Mouse (Mus musculus) MEL (cell line): ENCODE data around the gene Fhit. TPM values are rescaled to one million over a fixed set of nuclear protein-coding genes. Genes with fewer than 3 reads are reported as not detected.
"Not testable (repeated sequence)": the region's sequence is repeated elsewhere in the genome, so short reads cannot be mapped to it uniquely, and the experiment has no call there.

Experiments used
- DNase-seq: peaks from one replicate; pipeline ENCODE4 v3.0.0; 2011; ENCODE audit warnings: low read depth, low spot score
- H3K27ac ChIP-seq: 2 replicates; pipeline ENCODE4 v1.5.1; 2012; ENCODE audit warnings: low read depth, mild to moderate bottlenecking, control low read depth, low read length, moderate library complexity; ENCODE audit not compliant: control insufficient read depth
- H3K27me3 ChIP-seq, 2 experiments: fragments of 150-350 bp in 1 of 2; sonication (generic) in 1 of 2; 2 replicates each; pipeline ENCODE4 v1.6.1; 2012; ENCODE audit warnings: low read length in 2 of 2, mild to moderate bottlenecking in 2 of 2, improper control_type of control experiment in 1 of 2, moderate library complexity in 1 of 2; ENCODE audit not compliant: insufficient read depth in 2 of 2, control insufficient read depth in 1 of 2
- H3K36me3 ChIP-seq, 2 experiments: 2 replicates each; pipeline ENCODE4 v1.6.1; 2012 to 2014; ENCODE audit warnings: low read length in 2 of 2, improper control_type of control experiment in 1 of 2, inconsistent platforms in 1 of 2, mild to moderate bottlenecking in 1 of 2; ENCODE audit not compliant: insufficient read depth in 2 of 2, control insufficient read depth in 1 of 2
- H3K4me1 ChIP-seq, 2 experiments: fragments of 150-350 bp in 1 of 2; sonication (generic) in 1 of 2; 2 replicates each; pipeline ENCODE4 v1.6.1; 2012; ENCODE audit warnings: low read length in 2 of 2, improper control_type of control experiment in 1 of 2, mild to moderate bottlenecking in 1 of 2; ENCODE audit not compliant: insufficient read depth in 2 of 2, control insufficient read depth in 1 of 2
- H3K4me3 ChIP-seq, 2 experiments: fragments of 150-350 bp in 1 of 2; sonication (generic) in 1 of 2; 2 replicates each; pipeline ENCODE4 v1.5.1; 2012; ENCODE audit warnings: low read depth in 2 of 2, low read length in 2 of 2, mild to moderate bottlenecking in 2 of 2, moderate library complexity in 2 of 2, control low read depth in 1 of 2, improper control_type of control experiment in 1 of 2; ENCODE audit not compliant: control insufficient read depth in 1 of 2, insufficient read depth in 1 of 2
- H3K79me2 ChIP-seq: 2 replicates; pipeline ENCODE4 v1.6.1; 2012; ENCODE audit warnings: mild to moderate bottlenecking, low read length, moderate library complexity; ENCODE audit not compliant: control insufficient read depth, poor library complexity, insufficient read depth
- H3K9ac ChIP-seq: 2 replicates; pipeline ENCODE4 v1.6.1; 2012; ENCODE audit warnings: low read depth, mild to moderate bottlenecking, control low read depth, low read length, moderate library complexity; ENCODE audit not compliant: control insufficient read depth, poor library complexity, severe bottlenecking
- H3K9me3 ChIP-seq: fragments of 150-350 bp; sonication (generic); replicated peaks from 2 replicates; pipeline ENCODE4 v1.6.1; 2012; ENCODE audit warnings: mild to moderate bottlenecking, low read length, improper control_type of control experiment, moderate library complexity; ENCODE audit not compliant: insufficient read depth
- CHD1 ChIP-seq: IDR thresholded peaks from 2 replicates; pipeline ENCODE4 v1.6.1; 2012; ENCODE audit warnings: low read depth, mild to moderate bottlenecking, inconsistent platforms, low read length, improper control_type of control experiment
- CTCF ChIP-seq, 3 experiments: IDR thresholded peaks in 2 of 3; conservative IDR thresholded peaks in 1 of 3; 2 replicates each; pipeline ENCODE4 v1.5.1; 2011 to 2012; ENCODE audit warnings: low read length in 3 of 3, low read depth in 2 of 3, mild to moderate bottlenecking in 2 of 3, improper control_type of control experiment in 1 of 3, inconsistent platforms in 1 of 3, mixed read lengths in 1 of 3, moderate library complexity in 1 of 3; ENCODE audit not compliant: control insufficient read depth in 1 of 3, insufficient read depth in 1 of 3, poor library complexity in 1 of 3, severe bottlenecking in 1 of 3
- ETS1 ChIP-seq: IDR thresholded peaks from 2 replicates; pipeline ENCODE4 v1.6.1; 2012; ENCODE audit warnings: low read depth, mild to moderate bottlenecking, inconsistent platforms, low read length, improper control_type of control experiment, moderate library complexity
- MAFK ChIP-seq: IDR thresholded peaks from 2 replicates; pipeline ENCODE4 v1.6.1; 2011; ENCODE audit warnings: low read depth, mild to moderate bottlenecking, low read length, improper control_type of control experiment, borderline replicate concordance
- MAX ChIP-seq: IDR thresholded peaks from 2 replicates; pipeline ENCODE4 v1.6.1; 2011; ENCODE audit warnings: low read length, improper control_type of control experiment
- MXI1 ChIP-seq: IDR thresholded peaks from 2 replicates; pipeline ENCODE4 v1.6.1; 2011; ENCODE audit warnings: mild to moderate bottlenecking, low read depth, low read length, improper control_type of control experiment
- MYB ChIP-seq: IDR thresholded peaks from 2 replicates; pipeline ENCODE4 v1.6.1; 2011; ENCODE audit warnings: mild to moderate bottlenecking, low read depth, low read length, improper control_type of control experiment
- MYC ChIP-seq: IDR thresholded peaks from 2 replicates; pipeline ENCODE4 v1.6.1; 2011; ENCODE audit warnings: low read depth, mild to moderate bottlenecking, low read length, improper control_type of control experiment, moderate library complexity
- RAD21 ChIP-seq: IDR thresholded peaks from 2 replicates; pipeline ENCODE4 v1.6.1; 2011; ENCODE audit warnings: mild to moderate bottlenecking, low read depth, low read length, improper control_type of control experiment
- SIN3A ChIP-seq: IDR thresholded peaks from 2 replicates; pipeline ENCODE4 v1.6.1; 2012; ENCODE audit warnings: low read length, improper control_type of control experiment, inconsistent platforms
- SMC3 ChIP-seq: IDR thresholded peaks from 2 replicates; pipeline ENCODE4 v1.6.1; 2011; ENCODE audit warnings: low read depth, low read length, improper control_type of control experiment
- TCF12 ChIP-seq: IDR thresholded peaks from 2 replicates; pipeline ENCODE4 v1.6.1; 2014; ENCODE audit warnings: low read depth, mild to moderate bottlenecking, inconsistent platforms, low read length, improper control_type of control experiment, moderate library complexity
- ZC3H11A ChIP-seq: IDR thresholded peaks from 2 replicates; pipeline ENCODE4 v1.6.1; 2012; ENCODE audit warnings: low read depth, mild to moderate bottlenecking, inconsistent platforms, low read length, improper control_type of control experiment
- polyA plus RNA-seq, 2 experiments: library from polyadenylated mRNA; stranded (reverse) in 1 of 2; unstranded in 1 of 2; fragments of >175 nt in 1 of 2; fragments of >200 nt in 1 of 2; gene quantifications; 2 replicates each; pipeline versions ENCODE4 v1.2.1 to v1.2.4; 2012; ENCODE audit warnings: low replicate concordance in 2 of 2, low read depth in 1 of 2; ENCODE audit not compliant: insufficient read length in 2 of 2, insufficient read depth in 1 of 2, missing spikeins in 1 of 2
- total RNA-seq: library from RNA; depleted of rRNA; stranded (reverse); fragments of 300-350 nt; gene quantifications from 2 replicates; pipeline ENCODE4 v1.2.3, GENCODE M21; 2012

Gene Fhit
- total and polyA plus RNA-seq, 3 experiments: 0.77 to 1.3 TPM; not detected in 1

DNA sequence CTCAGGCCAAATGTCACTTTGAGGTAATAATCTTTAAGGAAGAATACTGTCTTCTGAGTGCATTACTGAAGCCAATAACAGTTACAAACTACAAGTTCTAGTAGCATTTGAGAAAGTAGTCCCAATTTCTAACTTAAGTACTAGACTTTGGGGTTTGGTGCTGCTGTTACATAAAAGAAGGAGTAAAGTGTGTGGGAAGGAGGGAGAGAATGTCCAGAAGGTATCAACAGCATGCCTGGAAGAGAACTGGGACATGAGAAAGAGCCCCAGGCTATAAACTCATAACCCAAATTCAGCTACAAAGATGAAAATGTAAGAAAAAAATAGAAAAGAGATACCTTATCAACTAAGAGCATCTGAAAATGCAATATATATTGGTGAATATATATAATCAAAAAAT lies 101.6 kb downstream of the Fhit start:
- TF ChIP-seq MAX: no peak
- no peak for TF ChIP-seq MXI1
- no peak for TF ChIP-seq ZC3H11A
- TF ChIP-seq SIN3A: no peak
- no peak for TF ChIP-seq CTCF (IDR thresholded peaks at IDR 0.05 in 2 of 3, conservative IDR thresholded peaks at IDR 0.05 in 1 of 3; ENCODE audit: control insufficient read depth in 1 of 3, insufficient read depth in 1 of 3, low read depth in 2 of 3, low read length in 3 of 3, poor library complexity in 1 of 3, severe bottlenecking in 1 of 3)
- TF ChIP-seq ETS1: no peak
- TF ChIP-seq MYB: no peak
- no peak for TF ChIP-seq TCF12
- no peak for TF ChIP-seq RAD21
- no peak for TF ChIP-seq MAFK
- TF ChIP-seq SMC3: no peak
- TF ChIP-seq MYC: no peak
- no peaks in the 10 kb centered on the region for H3K79me2 ChIP-seq
- DNase-seq: no peak

DNA sequence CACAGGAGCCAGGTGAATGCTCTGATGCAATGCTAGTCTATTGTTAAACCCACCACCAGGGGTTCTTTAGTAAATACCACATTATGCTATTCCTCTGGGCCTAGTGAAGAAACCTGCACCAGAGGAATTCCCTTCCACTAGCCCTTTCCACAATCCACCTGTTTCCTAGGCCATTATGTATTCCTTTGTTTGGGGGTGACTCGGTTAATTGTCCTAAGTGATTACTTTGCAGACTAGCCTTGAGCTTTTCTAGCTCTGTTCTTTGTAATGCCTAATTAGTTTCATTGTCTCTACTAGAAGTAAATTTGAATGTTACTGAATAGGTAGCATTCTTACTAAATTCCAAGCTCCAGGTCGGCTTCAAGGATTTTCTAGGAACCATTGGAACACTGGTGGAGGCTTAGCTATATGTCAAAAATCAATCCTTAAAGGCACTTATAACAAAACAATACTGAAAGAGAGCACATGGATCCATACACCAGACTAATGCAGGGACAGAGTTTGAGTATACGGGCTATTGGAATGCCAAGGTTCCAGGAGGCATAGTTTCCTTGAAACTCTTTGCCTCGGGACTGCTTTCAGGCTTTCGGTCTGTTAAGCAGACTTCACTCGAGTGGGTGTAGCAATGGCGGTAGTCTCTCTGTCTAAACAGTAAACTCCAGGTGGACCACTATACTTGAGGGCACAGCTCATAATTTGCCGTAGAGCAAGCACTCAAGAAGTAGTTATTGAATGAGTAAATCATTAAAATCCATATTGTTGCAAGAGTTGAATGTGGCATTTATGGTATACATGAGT lies 122.1 kb downstream of the Fhit start:
- DNase-seq, H3K9ac ChIP-seq: not testable (repeated sequence)

More for the DNA sequence above, 101.6 kb downstream of the Fhit start:
- no peak overlapping the region for H3K9ac ChIP-seq
- no peaks in the 10 kb centered on the region for H3K27me3 ChIP-seq
- H3K9me3 ChIP-seq: no peaks in the 10 kb centered on the region
- no peaks in the 10 kb centered on the region for H3K4me1 ChIP-seq
- H3K27ac ChIP-seq: no peak overlapping the region
- no peaks in the 10 kb centered on the region for H3K36me3 ChIP-seq
- no peak overlapping the region for H3K4me3 ChIP-seq

DNA sequence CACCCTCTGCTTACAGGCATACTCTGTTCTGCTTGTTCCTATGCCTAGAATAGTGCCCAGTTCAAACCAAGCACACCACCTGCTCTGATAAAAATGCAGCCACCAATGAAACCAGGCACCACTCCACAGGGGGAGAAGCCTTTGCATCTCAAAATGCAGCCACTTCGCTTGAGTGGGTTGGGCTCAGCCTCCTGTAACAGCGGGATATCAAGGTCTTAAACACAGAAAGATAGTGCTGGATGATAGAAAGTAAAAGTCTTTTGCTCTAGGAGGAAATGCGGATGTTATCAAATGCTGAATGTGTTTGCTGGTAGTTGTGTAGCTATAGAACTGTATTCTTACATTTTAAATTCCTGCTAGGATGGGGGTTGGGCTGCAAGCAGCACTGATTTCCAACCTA lies 140.4 kb downstream of the Fhit start:
- Histone ChIP-seq H3K36me3 (no peaks in the 10 kb centered on the region), H3K27me3 (no peaks in the 10 kb centered on the region), H3K4me3 (no peak overlapping the region), H3K79me2 (no peaks in the 10 kb centered on the region), H3K9me3 (no peaks in the 10 kb centered on the region), H3K9ac (no peak overlapping the region)
- no peak for DNase-seq
- TF ChIP-seq CHD1: no peak
- TF ChIP-seq, all 39 proteins: peak for 0
- Histone ChIP-seq H3K27ac (no peak overlapping the region), H3K4me1 (no peaks in the 10 kb centered on the region)

More for the DNA sequence above, 122.1 kb downstream of the Fhit start:
- H3K27ac ChIP-seq, H3K4me3 ChIP-seq, H3K36me3 ChIP-seq, H3K27me3 ChIP-seq, H3K9me3 ChIP-seq, H3K4me1 ChIP-seq, H3K79me2 ChIP-seq: not testable (repeated sequence)
